Mouse (Mus musculus): Measurements from ENCODE around the gene Amot. TPM values are rescaled to one million over a fixed set of nuclear protein-coding genes. Genes with fewer than 3 reads are reported as not detected.

Amot gene
- polyA plus RNA-seq, 1 experiment = 56.6 TPM

Other genes starting within 250 kb of the Amot start
- gene Lhfpl1, start 156.1 kb downstream of the Amot start, polyA plus RNA-seq (2012; rRNA removed) = 0.16 and 0.70 TPM in 2 replicates